Mouse (Mus musculus): Measurements from ENCODE around the gene Acoxl.

GRCm38 (mm10) chr2:128054905-128055304, 216.2 kb downstream of the Acoxl start:
- TF ChIP-seq CTCF (IDR thresholded peaks at IDR 0.05; ENCODE audit: extremely low read depth, insufficient read depth, low read length) = no peak
- no peak for TF ChIP-seq POLR2A (IDR thresholded peaks at IDR 0.05; ENCODE audit: extremely low read depth, insufficient read depth, low read length)

All from cortical plate, adult 2 months (tissue).